Mouse (Mus musculus): Measurements from ENCODE around the gene Rpsa.

The Rpsa gene

GRCm38 (mm10) chr9:120171295-120171694 is 43.8 kb downstream of the Rpsa start:
- peak; percentile 52 for DNase-seq (ENCODE audit: low spot score)

GRCm38 (mm10) chr9:120174436-120175137 is 47.1 kb downstream of the Rpsa start:
- DNase-seq (ENCODE audit: low spot score), result no peak

GRCm38 (mm10) chr9:120178813-120179212 is 51.3 kb downstream of the Rpsa start:
- DNase-seq (ENCODE audit: low spot score), result no peak

All from c-Kit-positive CD71-positive TER-119-positive erythroid progenitor cells, embryonic 14.5 days (primary cell).